Mouse (Mus musculus) ES-E14 (cell line): ENCODE results near the gene Ctnna3.

Experiments
- CHD2 ChIP-seq: IDR thresholded peaks from 2 replicates; pipeline ENCODE4 v1.6.1; 2014; ENCODE audit warnings: mild to moderate bottlenecking, low read depth, low read length, inconsistent platforms
- HCFC1 ChIP-seq: IDR thresholded peaks from 2 replicates; pipeline ENCODE4 v1.6.1; 2012; ENCODE audit warnings: low read length, inconsistent platforms, borderline replicate concordance; ENCODE audit not compliant: insufficient read depth
- MAFK ChIP-seq: IDR thresholded peaks from 2 replicates; pipeline ENCODE4 v1.6.1; 2014; ENCODE audit warnings: mild to moderate bottlenecking, low read depth, low read length, inconsistent platforms; ENCODE audit not compliant: insufficient read depth
- ZNF384 ChIP-seq: IDR thresholded peaks from 2 replicates; pipeline ENCODE4 v1.6.1; 2012; ENCODE audit warnings: low read depth, low read length, inconsistent platforms

GRCm38 (mm10) chr10:63712530-63712929 is 282.6 kb downstream of the Ctnna3 start:
- TF ChIP-seq ZNF384 (no peak), HCFC1 (no peak), MAFK (peak; percentile 81), CHD2 (no peak)
